Mouse (Mus musculus) midbrain, postnatal 0 days (tissue): ENCODE results near the gene Mrpl52. TPM values are rescaled to one million over a fixed set of nuclear protein-coding genes. Genes with fewer than 3 reads are reported as not detected.

Experiments
- ATAC-seq: fragments of 200-750 bp; cut with Nextera tagmentation; 2 replicates; pipeline ENCODE4 v1.8.0; 2017; ENCODE audit warnings: moderate number of reproducible peaks, mild to moderate bottlenecking, moderate TSS enrichment, moderate library complexity; ENCODE audit not compliant: low FRiP score
- DNase-seq: peaks from one replicate; pipeline ENCODE4 v3.0.0-alpha.2; 2015; ENCODE audit warnings: low spot score
- H3K27ac ChIP-seq: fragments of 300-500 bp; sonication (generic); 2 replicates; pipeline ENCODE4 v1.5.1; 2014; ENCODE audit warnings: low read depth, mild to moderate bottlenecking, low read length, mixed read lengths
- H3K27me3 ChIP-seq: fragments of 300-500 bp; sonication (generic); 2 replicates; pipeline ENCODE4 v1.6.1; 2014; ENCODE audit warnings: low read length, control low read depth, mixed read lengths; ENCODE audit not compliant: insufficient read depth
- H3K36me3 ChIP-seq: fragments of 300-500 bp; sonication (generic); 2 replicates; pipeline ENCODE4 v1.6.1; 2014; ENCODE audit warnings: low read length, control low read depth, mixed read lengths; ENCODE audit not compliant: insufficient read depth
- H3K4me1 ChIP-seq: fragments of 300-500 bp; sonication (generic); 2 replicates; pipeline ENCODE4 v1.6.1; 2014; ENCODE audit warnings: mild to moderate bottlenecking, control low read depth, antibody characterized with exemption, low read length, mixed read lengths; ENCODE audit not compliant: insufficient read depth
- H3K4me2 ChIP-seq: fragments of 300-500 bp; sonication (generic); 2 replicates; pipeline ENCODE4 v1.6.1; 2014; ENCODE audit warnings: low read depth, mild to moderate bottlenecking, low read length, mixed read lengths; ENCODE audit not compliant: poor library complexity, severe bottlenecking
- H3K4me3 ChIP-seq: fragments of 300-500 bp; sonication (generic); 2 replicates; pipeline ENCODE4 v1.5.1; 2014; ENCODE audit warnings: low read depth, mild to moderate bottlenecking, low read length, moderate library complexity
- H3K9ac ChIP-seq: fragments of 300-500 bp; sonication (generic); replicated peaks from 2 replicates; pipeline ENCODE4 v1.6.1; 2014; ENCODE audit warnings: mild to moderate bottlenecking, low read length, moderate library complexity, mixed read lengths; ENCODE audit not compliant: poor library complexity, severe bottlenecking
- H3K9me3 ChIP-seq: fragments of 300-500 bp; sonication (generic); 2 replicates; pipeline ENCODE4 v1.6.1; 2016; ENCODE audit warnings: low read length, control low read depth
- CTCF ChIP-seq: IDR thresholded peaks from 2 replicates; pipeline ENCODE4 v1.5.1; 2016; ENCODE audit warnings: antibody characterized with exemption, mild to moderate bottlenecking
- WGBS: fragments of 180-500 bp; shearing (Covaris S2); extraction: QIAGEN DNeasy Blood & Tissue Kit; methylation state at CpG from one replicate; pipeline ENCODE4 v1.1.7; 2014; 5-methylcytosine and 5-hydroxymethylcytosine counted together
- polyA plus RNA-seq: library from polyadenylated mRNA; unstranded; fragments of >200 nt; fragmentation: Nextera tagmentation; extraction: Ambion mirVana; gene quantifications from 2 replicates; pipeline ENCODE4 v1.2.1, GENCODE M21; 2015
- total RNA-seq: library from RNA; depleted of rRNA; stranded (reverse); fragments of >200 nt; gene quantifications from 2 replicates; pipeline ENCODE4 v1.2.3, GENCODE M21; 2014

Mrpl52 gene
- total and polyA plus RNA-seq, 2 experiments from 2014 or later, result 104 to 303 TPM

DNA sequence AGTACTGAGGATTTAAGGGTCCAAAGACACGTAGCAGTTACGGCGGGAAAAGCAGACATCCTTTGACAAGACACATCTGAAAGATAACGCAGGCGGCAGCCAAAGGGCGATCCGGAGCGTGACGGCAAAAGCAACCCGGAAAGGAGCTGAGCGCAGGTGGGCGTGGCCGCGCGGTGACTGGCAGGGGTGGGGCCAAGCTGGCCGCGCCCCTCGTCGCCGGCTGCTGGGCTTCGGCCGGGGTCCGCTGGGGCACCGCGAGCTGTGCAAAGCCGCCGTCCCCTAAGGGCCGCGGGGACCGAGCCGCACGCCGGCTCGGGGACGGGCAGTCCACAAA is 37.2 kb downstream of the Mrpl52 start, which contains the start of gene Lrp10:
Lrp10 (plus strand) TSS at position 179 of the 334 bp plus-strand sequence.
- H3K27ac ChIP-seq, result peak within 1 kb of the TSS; percentile 3; the same call in 1 of the 2 replicates
- H3K4me2 ChIP-seq, result peak within 1 kb of the TSS; percentile 85
- 0% methylated on average over 26 of the region's 35 CpGs for WGBS
- TF ChIP-seq CTCF, result no peak
- H3K9me3 ChIP-seq, result no peaks in the 10 kb centered on the region
- H3K27me3 ChIP-seq, result no peaks in the 10 kb centered on the region
- peak within 1 kb of the TSS; percentile 50 for H3K4me3 ChIP-seq
- no peaks in the 10 kb centered on the region for H3K4me1 ChIP-seq
- ATAC-seq (peak; percentile 78), DNase-seq (peak; percentile 85)
- H3K9ac ChIP-seq, result peak within 1 kb of the TSS; percentile 53
- peaks cover 13% of the 10 kb centered on the region for H3K36me3 ChIP-seq

DNA sequence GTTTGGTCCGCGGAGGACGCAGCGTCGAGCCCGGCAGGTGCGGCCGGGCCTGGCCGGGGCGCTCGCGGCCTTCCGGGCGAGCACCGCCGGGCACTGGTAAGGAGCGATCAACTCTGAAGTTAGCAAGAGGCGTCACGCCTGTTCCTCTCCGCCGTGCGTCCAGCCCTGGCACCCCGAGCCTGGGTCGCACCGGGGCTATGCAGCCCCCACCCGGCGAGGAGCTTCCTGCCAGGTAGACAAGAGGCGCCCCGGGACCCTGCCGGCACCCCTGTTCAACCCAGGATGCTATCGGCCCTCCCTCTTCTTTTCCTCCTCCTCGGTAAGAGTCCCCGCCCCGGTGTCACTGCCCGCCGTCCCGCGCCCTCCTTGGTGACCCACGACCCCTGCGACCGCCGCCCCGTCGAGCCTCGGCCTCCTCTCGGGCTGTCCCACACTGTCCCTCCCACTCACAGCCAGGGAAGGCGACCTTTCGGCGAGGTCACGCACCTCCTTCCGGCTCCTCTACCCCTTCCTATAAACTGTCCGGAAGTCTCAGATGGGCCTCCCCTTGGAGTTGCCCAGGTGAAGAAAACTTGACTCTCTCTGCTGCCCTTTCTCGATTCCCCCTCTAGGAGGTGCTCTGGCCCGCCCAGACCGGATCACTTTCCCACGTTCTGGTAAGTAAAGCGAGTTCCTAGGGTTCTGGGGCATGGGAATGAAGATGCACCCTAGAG is 37.7 kb downstream of the Mrpl52 start:
- ATAC-seq, result peak; percentile 59
- H3K27me3 ChIP-seq, result no peaks in the 10 kb centered on the region
- H3K36me3 ChIP-seq, result peaks cover 18% of the 10 kb centered on the region
- peak; percentile 68 for DNase-seq
- no peaks in the 10 kb centered on the region for H3K9me3 ChIP-seq
- under 1% methylated on average over 57 of the region's 57 CpGs for WGBS
- peak overlapping the region; percentile 85 for H3K4me2 ChIP-seq
- no peaks in the 10 kb centered on the region for H3K4me1 ChIP-seq
- peak overlapping the region; percentile 50 for H3K4me3 ChIP-seq
- H3K27ac ChIP-seq, result peak overlapping the region; percentile 3; the same call in 1 of the 2 replicates
- peak; percentile 71 for TF ChIP-seq CTCF
- H3K9ac ChIP-seq, result peak overlapping the region; percentile 53

DNA sequence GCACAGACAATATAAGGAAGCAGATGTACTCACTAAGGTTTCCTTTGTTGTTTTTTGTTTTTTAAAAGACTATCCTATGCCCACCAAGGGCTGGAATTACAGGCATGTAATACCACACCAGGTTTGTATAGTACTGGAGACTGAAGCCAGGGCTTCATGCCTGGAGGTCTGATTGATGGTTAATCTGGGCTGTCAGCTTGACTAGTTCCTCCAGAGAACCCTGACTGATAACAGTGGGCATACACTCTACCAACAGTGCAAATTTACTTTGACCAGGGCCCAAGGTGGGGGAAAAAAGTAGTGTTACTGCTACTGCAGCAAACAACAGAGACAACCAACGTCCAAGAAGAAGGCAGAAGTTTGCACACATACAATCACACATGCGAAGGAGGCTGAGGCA is 44.8 kb downstream of the Mrpl52 start:
- 96% methylated on average over 2 of the region's 2 CpGs for WGBS
- DNase-seq (no peak), ATAC-seq (no peak)
- peaks cover 26% of the 10 kb centered on the region for H3K36me3 ChIP-seq
- no peaks in the 10 kb centered on the region for H3K9me3 ChIP-seq
- H3K27me3 ChIP-seq, result no peaks in the 10 kb centered on the region
- peaks cover 5% of the 10 kb centered on the region; the same call in 1 of the 2 replicates for H3K4me1 ChIP-seq
- H3K9ac ChIP-seq, result no peak overlapping the region
- no peak for TF ChIP-seq CTCF
- H3K4me2 ChIP-seq, result no peak overlapping the region
- H3K27ac ChIP-seq, result no peak overlapping the region
- H3K4me3 ChIP-seq, result no peak overlapping the region

DNA sequence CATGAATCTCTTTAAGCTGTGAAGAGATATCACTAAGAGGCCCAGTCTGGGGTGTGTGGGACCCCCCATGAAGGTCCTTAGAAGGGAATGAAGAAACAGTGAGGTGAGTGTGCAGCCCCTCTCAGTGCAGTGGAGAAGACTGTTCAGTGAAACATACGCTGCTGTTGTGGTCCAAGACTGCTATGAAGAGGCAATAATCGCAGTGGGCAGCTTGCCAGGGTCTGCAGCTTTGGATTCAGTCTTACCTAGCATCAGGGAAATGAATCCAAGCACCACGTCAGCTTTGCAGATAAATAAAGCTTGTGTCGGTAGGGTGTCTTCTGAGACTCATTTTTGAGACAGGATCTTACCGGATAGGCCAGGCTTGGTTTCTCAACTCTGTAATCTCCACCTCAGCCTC is 46.0 kb downstream of the Mrpl52 start:
- ATAC-seq (no peak), DNase-seq (peak; percentile 64)
- Histone ChIP-seq H3K9ac (no peak overlapping the region), H3K27ac (no peak overlapping the region), H3K4me1 (peaks cover 9% of the 10 kb centered on the region), H3K4me3 (no peak overlapping the region), H3K4me2 (no peak overlapping the region), H3K9me3 (no peaks in the 10 kb centered on the region), H3K27me3 (no peaks in the 10 kb centered on the region), H3K36me3 (peaks cover 26% of the 10 kb centered on the region)
- 64% methylated on average over 5 of the region's 5 CpGs for WGBS
- TF ChIP-seq CTCF, result no peak

DNA sequence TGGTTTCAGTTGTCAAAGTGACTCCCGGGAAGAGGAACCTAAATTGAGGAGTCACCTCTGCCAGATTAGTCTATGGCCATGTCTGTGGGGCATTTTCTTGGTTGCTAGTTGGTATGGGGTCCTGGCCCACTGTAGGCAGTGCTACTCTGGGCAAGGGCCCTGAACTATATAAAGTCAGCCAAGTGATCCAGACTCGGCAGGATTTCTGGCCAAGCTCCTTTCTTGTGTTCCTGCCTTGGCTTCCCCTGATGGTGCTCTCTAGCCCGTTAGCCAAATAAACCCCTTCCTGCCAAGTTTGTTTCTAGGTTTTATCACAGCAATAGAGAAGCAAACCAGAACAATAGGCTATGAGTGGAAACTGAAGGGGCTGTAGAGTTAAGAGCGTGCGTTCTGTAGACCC is 48.0 kb downstream of the Mrpl52 start:
- Histone ChIP-seq H3K4me3 (no peak overlapping the region), H3K27me3 (no peaks in the 10 kb centered on the region), H3K9me3 (no peaks in the 10 kb centered on the region), H3K4me1 (peaks cover 9% of the 10 kb centered on the region), H3K9ac (no peak overlapping the region), H3K27ac (no peak overlapping the region), H3K4me2 (no peak overlapping the region), H3K36me3 (peaks cover 5% of the 10 kb centered on the region; the same call in 1 of the 2 replicates)
- WGBS, result 75% methylated on average over 5 of the region's 5 CpGs
- no peak for TF ChIP-seq CTCF
- ATAC-seq (no peak), DNase-seq (peak; percentile 11)

DNA sequence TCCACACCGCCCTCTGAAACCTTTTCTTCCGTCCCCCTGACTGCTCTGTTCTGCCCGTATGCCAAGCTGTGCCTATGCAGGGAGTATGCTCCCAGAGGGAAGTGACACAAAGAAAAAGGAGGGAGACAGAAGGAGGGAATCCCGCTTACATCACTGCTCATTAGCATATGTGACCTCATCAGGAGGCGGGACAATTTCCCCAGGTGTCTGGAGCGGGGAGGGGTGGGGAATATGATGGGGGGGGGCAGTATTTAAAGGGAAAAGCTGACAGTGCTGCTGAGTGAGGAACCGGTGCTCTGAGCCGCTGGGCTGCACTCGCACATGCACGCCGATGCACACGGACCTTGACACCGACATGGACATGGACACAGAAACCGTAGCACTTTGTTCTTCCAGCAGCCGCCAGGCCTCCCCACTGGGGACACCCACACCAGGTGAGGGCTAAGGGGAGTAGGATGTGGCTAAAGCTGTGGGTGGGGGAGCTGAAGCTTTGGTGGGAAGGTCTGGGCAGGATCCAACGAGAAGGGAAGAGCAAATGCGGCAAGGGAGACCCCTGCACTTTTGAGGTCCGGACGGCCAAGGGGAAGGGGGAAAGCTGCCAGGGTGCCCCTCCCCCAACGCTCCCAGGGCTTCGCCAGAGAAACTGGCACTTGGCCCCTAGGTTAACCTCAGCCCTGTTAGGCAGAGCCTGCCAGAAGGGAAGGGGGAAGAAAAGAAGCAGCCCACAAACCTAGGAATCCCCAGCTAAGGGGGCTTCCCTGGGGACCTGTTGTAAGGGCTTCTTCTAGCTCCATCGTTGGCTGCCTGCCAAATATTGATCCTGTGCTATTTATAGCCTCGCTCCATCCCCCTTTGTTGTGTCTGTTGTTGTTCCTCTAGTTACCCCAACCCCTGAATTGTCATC is 49.5 kb downstream of the Mrpl52 start, which contains the start of gene Rem2:
Rem2 (plus strand) TSS at position 160 of the 904 bp plus-strand sequence.
- Histone ChIP-seq H3K4me2 (peak within 1 kb of the TSS; percentile 85), H3K9ac (peak within 1 kb of the TSS; percentile 74), H3K4me3 (peak within 1 kb of the TSS; percentile 63), H3K27me3 (no peaks in the 10 kb centered on the region), H3K27ac (peak within 1 kb of the TSS; percentile 62), H3K9me3 (no peaks in the 10 kb centered on the region), H3K4me1 (peaks cover 9% of the 10 kb centered on the region), H3K36me3 (no peaks in the 10 kb centered on the region; the same call in 1 of the 2 replicates)
- peak; percentile 84 for ATAC-seq
- TF ChIP-seq CTCF, result no peak
- peak; percentile 86 for DNase-seq
- under 1% methylated on average over 23 of the region's 23 CpGs for WGBS
